Mouse (Mus musculus): ENCODE measurements at regions not wholly inside any gene's neighbourhood (a gene's known extent, or its start where the extent isn't known, plus 50 kb on each side); places are given as distances from the start of the nearest gene placed in this dataset.

DNA sequence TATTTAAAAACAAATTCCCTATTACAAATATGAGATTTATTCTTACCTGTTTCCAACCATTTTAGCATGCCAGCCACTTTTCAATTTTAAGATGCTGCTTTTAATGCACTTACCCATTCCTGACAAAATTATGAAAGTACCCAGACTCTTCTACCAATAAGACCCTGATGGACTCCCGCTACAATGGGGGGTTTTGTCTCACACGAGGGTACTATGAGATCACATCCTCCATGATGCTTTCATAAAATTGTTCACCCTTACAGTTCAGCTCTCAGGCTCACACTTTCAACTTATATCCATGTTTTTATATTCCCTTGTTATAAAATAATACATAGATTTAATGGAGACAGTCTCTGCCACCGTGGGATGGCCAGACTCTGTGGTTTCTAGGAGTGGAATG lies 68.1 kb upstream of the Adamts18 start:
- Histone ChIP-seq H3K9ac (ENCODE audit: low read length) (no peak overlapping the region), H3K27ac (ENCODE audit: low read depth, low read length) (no peak overlapping the region), H3K4me3 (ENCODE audit: low read depth, low read length) (no peak overlapping the region), H3K9me3 (replicated peaks; ENCODE audit: control insufficient read depth, low read length) (no peaks in the 10 kb centered on the region), H3K36me3 (ENCODE audit: control insufficient read depth, insufficient read depth, low read length) (no peaks in the 10 kb centered on the region), H3K4me1 (ENCODE audit: control insufficient read depth, insufficient read depth, low read length) (peaks cover 5% of the 10 kb centered on the region), H3K4me2 (ENCODE audit: low read length) (no peak overlapping the region), H3K27me3 (replicated peaks; ENCODE audit: control insufficient read depth, insufficient read depth, low read length) (no peaks in the 10 kb centered on the region)
- ATAC-seq = no peak
- DNase-seq (ENCODE audit: low spot score) = no peak
- WGBS = 34% methylated on average over 3 of the region's 3 CpGs

- ATAC-seq = peak; percentile 65
These were observed 68.7 kb upstream of the Adamts18 start for GRCm38 (mm10) chr8:113917197-113917596.

GRCm38 (mm10) chr8:113920306-113920705 lies 71.8 kb upstream of the Adamts18 start:
- Histone ChIP-seq H3K4me2 (ENCODE audit: low read length) (no peak overlapping the region), H3K4me3 (ENCODE audit: low read depth, low read length) (no peak overlapping the region), H3K9me3 (replicated peaks; ENCODE audit: control insufficient read depth, low read length) (no peaks in the 10 kb centered on the region), H3K9ac (ENCODE audit: low read length) (no peak overlapping the region), H3K27me3 (replicated peaks; ENCODE audit: control insufficient read depth, insufficient read depth, low read length) (no peaks in the 10 kb centered on the region), H3K36me3 (ENCODE audit: control insufficient read depth, insufficient read depth, low read length) (no peaks in the 10 kb centered on the region), H3K27ac (ENCODE audit: low read depth, low read length) (no peak overlapping the region), H3K4me1 (ENCODE audit: control insufficient read depth, insufficient read depth, low read length) (peaks cover 5% of the 10 kb centered on the region)
- WGBS = 88% methylated on average over 2 of the region's 2 CpGs
- ATAC-seq (no peak), DNase-seq (ENCODE audit: low spot score) (no peak)

More at GRCm38 (mm10) chr8:113917197-113917596, 68.7 kb upstream of the Adamts18 start:
- Histone ChIP-seq H3K4me3 (ENCODE audit: low read depth, low read length) (no peak overlapping the region), H3K9ac (ENCODE audit: low read length) (no peak overlapping the region), H3K9me3 (replicated peaks; ENCODE audit: control insufficient read depth, low read length) (no peaks in the 10 kb centered on the region), H3K36me3 (ENCODE audit: control insufficient read depth, insufficient read depth, low read length) (no peaks in the 10 kb centered on the region), H3K4me1 (ENCODE audit: control insufficient read depth, insufficient read depth, low read length) (peaks cover 5% of the 10 kb centered on the region), H3K27me3 (replicated peaks; ENCODE audit: control insufficient read depth, insufficient read depth, low read length) (no peaks in the 10 kb centered on the region), H3K27ac (ENCODE audit: low read depth, low read length) (no peak overlapping the region), H3K4me2 (ENCODE audit: low read length) (no peak overlapping the region)
- WGBS = 7% methylated on average over 6 of the region's 6 CpGs
- peak; percentile 77 for DNase-seq (ENCODE audit: low spot score)

DNA sequence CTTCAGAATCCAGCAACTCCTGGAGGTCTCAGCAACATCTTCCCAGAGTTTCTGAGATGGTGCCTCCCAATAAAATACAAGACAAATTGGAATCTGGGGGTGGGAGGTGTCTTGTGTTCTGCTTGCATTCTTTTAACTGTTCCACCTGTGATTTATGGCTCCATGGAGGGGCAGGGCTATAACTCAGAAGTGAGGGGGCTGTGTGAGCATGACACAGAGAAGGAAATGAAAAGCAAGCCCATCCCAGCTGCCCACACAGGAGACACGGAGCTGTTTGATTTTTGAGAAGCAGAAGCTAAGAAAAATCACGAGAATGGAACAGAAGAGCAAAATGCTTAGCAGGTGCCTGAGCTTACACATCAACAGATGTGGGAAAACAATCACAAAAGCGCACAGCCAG lies 74.8 kb upstream of the Adamts18 start:
- Histone ChIP-seq H3K36me3 (ENCODE audit: control insufficient read depth, insufficient read depth, low read length) (no peaks in the 10 kb centered on the region), H3K9ac (ENCODE audit: low read length) (no peak overlapping the region), H3K4me2 (ENCODE audit: low read length) (no peak overlapping the region), H3K4me1 (ENCODE audit: control insufficient read depth, insufficient read depth, low read length) (no peaks in the 10 kb centered on the region), H3K27ac (ENCODE audit: low read depth, low read length) (no peak overlapping the region), H3K27me3 (replicated peaks; ENCODE audit: control insufficient read depth, insufficient read depth, low read length) (no peaks in the 10 kb centered on the region), H3K9me3 (replicated peaks; ENCODE audit: control insufficient read depth, low read length) (no peaks in the 10 kb centered on the region), H3K4me3 (ENCODE audit: low read depth, low read length) (no peak overlapping the region)
- 75% methylated on average over 3 of the region's 3 CpGs for WGBS
- ATAC-seq = no peak
- no peak for DNase-seq (ENCODE audit: low spot score)

DNA sequence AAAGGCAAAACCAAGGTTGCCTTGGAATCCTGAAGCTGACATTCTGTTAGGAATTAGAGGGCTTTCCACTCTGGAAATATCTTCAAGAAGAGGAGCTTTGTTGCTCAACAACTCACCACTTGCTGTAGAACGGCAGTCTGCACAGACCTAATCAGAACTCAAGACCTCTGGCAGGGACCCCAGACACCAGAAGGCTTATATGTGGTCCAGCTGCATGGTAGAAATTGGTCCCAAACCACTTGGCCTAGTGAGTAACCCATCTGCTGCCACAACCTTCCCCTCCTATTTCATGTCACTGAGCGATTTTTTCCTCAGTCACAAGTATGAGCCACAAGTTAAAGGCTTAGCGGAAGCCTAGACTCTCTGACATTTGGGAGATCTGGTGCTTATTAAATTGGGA lies 105.2 kb upstream of the Adamts18 start:
- 86% methylated on average over 3 of the region's 3 CpGs for WGBS
- ATAC-seq (no peak), DNase-seq (ENCODE audit: low spot score) (peak; percentile 20)
- H3K4me3 ChIP-seq (ENCODE audit: low read depth, low read length) = no peak overlapping the region
- H3K4me2 ChIP-seq (ENCODE audit: low read length) = no peak overlapping the region
- no peak overlapping the region for H3K27ac ChIP-seq (ENCODE audit: low read depth, low read length)
- H3K36me3 ChIP-seq (ENCODE audit: control insufficient read depth, insufficient read depth, low read length) = no peaks in the 10 kb centered on the region
- no peak overlapping the region for H3K9ac ChIP-seq (ENCODE audit: low read length)
- H3K4me1 ChIP-seq (ENCODE audit: control insufficient read depth, insufficient read depth, low read length) = no peaks in the 10 kb centered on the region
- H3K9me3 ChIP-seq (replicated peaks; ENCODE audit: control insufficient read depth, low read length) = no peaks in the 10 kb centered on the region
- no peaks in the 10 kb centered on the region for H3K27me3 ChIP-seq (replicated peaks; ENCODE audit: control insufficient read depth, insufficient read depth, low read length)

DNA sequence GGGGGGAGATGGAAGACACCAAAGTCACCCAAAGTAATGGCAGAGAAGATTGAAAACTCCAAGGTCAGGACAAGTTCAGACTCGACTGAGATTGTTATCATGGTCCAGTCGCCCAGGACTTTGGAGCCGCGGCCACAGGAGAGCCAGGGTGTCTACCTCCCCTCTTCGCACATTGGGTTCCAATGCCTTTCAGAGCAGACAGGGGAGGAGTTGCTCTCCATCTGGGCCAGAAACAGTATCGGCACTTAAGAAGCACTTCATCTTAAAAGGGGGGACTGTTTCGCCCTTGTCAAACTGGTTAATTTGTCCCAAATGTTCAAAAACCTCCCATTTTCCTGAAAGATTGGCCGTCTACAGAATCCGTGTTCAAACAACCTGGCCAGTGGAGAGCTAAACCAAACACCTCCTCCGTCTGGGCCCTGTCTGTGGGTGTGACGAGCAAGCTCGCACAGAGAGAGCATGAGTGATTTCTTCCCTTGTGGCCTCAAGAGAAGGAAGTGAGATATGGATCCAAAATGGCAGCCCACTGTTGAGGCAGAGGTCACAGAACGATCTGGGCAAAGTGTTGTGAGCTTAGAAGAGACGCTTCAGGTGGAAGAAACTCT lies 108.0 kb upstream of the Adamts18 start:
- no peaks in the 10 kb centered on the region for H3K4me1 ChIP-seq (ENCODE audit: control insufficient read depth, insufficient read depth, low read length)
- ATAC-seq = no peak
- no peak overlapping the region for H3K4me2 ChIP-seq (ENCODE audit: low read length)
- H3K27ac ChIP-seq (ENCODE audit: low read depth, low read length) = no peak overlapping the region
- H3K27me3 ChIP-seq (replicated peaks; ENCODE audit: control insufficient read depth, insufficient read depth, low read length) = no peaks in the 10 kb centered on the region
- H3K4me3 ChIP-seq (ENCODE audit: low read depth, low read length) = no peak overlapping the region
- no peaks in the 10 kb centered on the region for H3K36me3 ChIP-seq (ENCODE audit: control insufficient read depth, insufficient read depth, low read length)
- WGBS = 93% methylated on average over 14 of the region's 14 CpGs
- H3K9ac ChIP-seq (ENCODE audit: low read length) = no peak overlapping the region
- DNase-seq (ENCODE audit: low spot score) = no peak
- H3K9me3 ChIP-seq (replicated peaks; ENCODE audit: control insufficient read depth, low read length) = no peaks in the 10 kb centered on the region

GRCm38 (mm10) chr8:113957821-113958220 lies 109.3 kb upstream of the Adamts18 start:
- no peaks in the 10 kb centered on the region for H3K27me3 ChIP-seq (replicated peaks; ENCODE audit: control insufficient read depth, insufficient read depth, low read length)
- ATAC-seq (no peak), DNase-seq (ENCODE audit: low spot score) (no peak)
- H3K4me1 ChIP-seq (ENCODE audit: control insufficient read depth, insufficient read depth, low read length) = no peaks in the 10 kb centered on the region
- H3K4me2 ChIP-seq (ENCODE audit: low read length) = no peak overlapping the region
- no peak overlapping the region for H3K4me3 ChIP-seq (ENCODE audit: low read depth, low read length)
- no peak overlapping the region for H3K9ac ChIP-seq (ENCODE audit: low read length)
- H3K36me3 ChIP-seq (ENCODE audit: control insufficient read depth, insufficient read depth, low read length) = no peaks in the 10 kb centered on the region
- H3K27ac ChIP-seq (ENCODE audit: low read depth, low read length) = no peak overlapping the region
- no peaks in the 10 kb centered on the region for H3K9me3 ChIP-seq (replicated peaks; ENCODE audit: control insufficient read depth, low read length)
- WGBS = 69% methylated on average over 6 of the region's 6 CpGs

DNA sequence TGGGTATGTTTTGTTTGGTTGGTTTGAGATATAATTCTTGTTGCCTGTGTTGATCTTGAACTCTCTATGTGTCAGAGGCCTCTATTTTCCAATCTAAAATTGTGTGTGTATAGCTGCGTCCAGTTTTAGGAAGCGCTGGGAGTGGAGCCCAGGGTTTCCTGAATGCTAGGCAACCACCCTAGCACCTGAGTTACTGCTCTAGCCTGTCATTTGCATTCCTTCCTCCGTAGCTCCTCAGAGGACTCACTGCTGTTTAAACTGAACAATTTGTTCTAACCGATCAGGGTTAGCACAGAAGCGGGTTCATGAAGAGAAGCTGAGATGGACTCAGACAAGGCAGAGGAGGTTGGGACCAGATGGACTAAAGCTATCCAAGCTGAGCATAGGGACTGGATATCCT lies 127.3 kb upstream of the Adamts18 start:
- Histone ChIP-seq H3K36me3 (ENCODE audit: control insufficient read depth, insufficient read depth, low read length) (no peaks in the 10 kb centered on the region), H3K4me1 (ENCODE audit: control insufficient read depth, insufficient read depth, low read length) (0 out of 2 replicates have a peak, but pooled peaks cover 4% of the 10 kb centered on the region), H3K27me3 (replicated peaks; ENCODE audit: control insufficient read depth, insufficient read depth, low read length) (no peaks in the 10 kb centered on the region), H3K4me2 (ENCODE audit: low read length) (no peak overlapping the region), H3K9me3 (replicated peaks; ENCODE audit: control insufficient read depth, low read length) (no peaks in the 10 kb centered on the region), H3K9ac (ENCODE audit: low read length) (no peak overlapping the region), H3K4me3 (ENCODE audit: low read depth, low read length) (no peak overlapping the region), H3K27ac (ENCODE audit: low read depth, low read length) (no peak overlapping the region)
- ATAC-seq = no peak
- DNase-seq (ENCODE audit: low spot score) = no peak
- 82% methylated on average over 5 of the region's 5 CpGs for WGBS

DNA sequence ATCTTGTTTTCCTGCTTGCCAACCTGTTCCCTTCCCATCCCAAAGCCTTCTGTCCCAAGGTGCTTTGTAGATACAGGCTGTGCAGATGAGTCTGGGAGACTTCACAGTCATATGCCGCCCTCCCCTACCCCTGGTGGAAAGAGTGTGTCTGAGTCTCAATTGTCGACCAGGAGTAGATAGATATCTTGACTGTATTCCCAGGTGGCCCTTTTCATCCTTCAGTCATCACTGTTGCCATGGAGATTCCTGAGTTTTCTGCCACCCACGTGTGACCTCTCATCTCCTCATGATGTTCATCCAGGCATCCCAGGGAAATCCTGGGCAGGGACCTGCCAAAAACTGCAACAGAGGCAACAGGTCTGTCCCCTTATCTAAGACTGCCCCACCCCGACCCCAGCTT lies 128.1 kb upstream of the Adamts18 start:
- DNase-seq (ENCODE audit: low spot score) (no peak), ATAC-seq (no peak)
- no peaks in the 10 kb centered on the region for H3K9me3 ChIP-seq (replicated peaks; ENCODE audit: control insufficient read depth, low read length)
- no peaks in the 10 kb centered on the region for H3K36me3 ChIP-seq (ENCODE audit: control insufficient read depth, insufficient read depth, low read length)
- 57% methylated on average over 4 of the region's 4 CpGs for WGBS
- H3K27ac ChIP-seq (ENCODE audit: low read depth, low read length) = no peak overlapping the region
- no peak overlapping the region for H3K4me2 ChIP-seq (ENCODE audit: low read length)
- no peak overlapping the region for H3K9ac ChIP-seq (ENCODE audit: low read length)
- no peak overlapping the region for H3K4me3 ChIP-seq (ENCODE audit: low read depth, low read length)
- H3K27me3 ChIP-seq (replicated peaks; ENCODE audit: control insufficient read depth, insufficient read depth, low read length) = no peaks in the 10 kb centered on the region
- H3K4me1 ChIP-seq (ENCODE audit: control insufficient read depth, insufficient read depth, low read length) = 0 out of 2 replicates have a peak, but pooled peaks cover 4% of the 10 kb centered on the region
